Comparison of ENCODE assay signal across 10 mouse cellular contexts in the genomic region with DNA sequence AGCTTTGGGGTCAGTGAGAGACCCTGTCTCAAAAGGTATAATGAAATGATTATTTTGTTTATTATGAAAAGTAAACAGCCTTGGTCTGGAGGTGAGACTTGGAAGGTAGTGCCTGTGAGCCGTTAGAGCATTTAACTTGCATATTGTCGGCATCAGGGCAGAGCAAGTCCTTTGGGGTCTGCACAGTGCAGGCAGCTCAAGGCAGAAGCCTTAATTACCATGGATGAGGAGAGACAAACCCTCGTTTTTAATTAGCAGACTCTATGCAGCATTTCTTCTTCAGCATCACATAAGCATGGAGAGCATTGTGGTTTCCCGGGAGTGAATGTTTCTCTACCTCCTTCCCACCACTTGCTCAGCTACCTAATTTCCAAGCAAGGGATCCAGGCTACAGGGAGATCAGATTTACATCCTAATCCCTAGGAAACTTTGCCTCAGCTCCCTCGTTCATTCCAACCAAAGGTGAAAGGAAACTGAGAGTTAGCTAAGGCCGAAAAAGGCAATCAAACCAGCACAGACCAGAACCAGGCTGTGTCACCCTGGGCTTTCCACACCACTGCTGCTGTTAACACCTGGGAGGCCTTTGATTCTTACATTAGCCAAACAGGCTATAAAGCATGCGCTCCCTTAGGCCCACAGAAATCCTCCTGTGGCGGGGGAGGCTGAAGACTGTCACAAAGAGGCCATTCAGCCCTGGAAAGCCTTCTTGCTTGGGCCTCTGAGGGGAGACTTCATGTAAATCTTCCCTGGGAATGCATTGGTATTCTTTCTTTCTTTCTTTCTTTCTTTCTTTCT.
DNase-seq lines count a peak whose midpoint lies in the region; ATAC-seq lines count a peak whose summit lies in the region.
"Had no signal": no experiment of that assay in that cellular context is flagged by ENCODE, and none has a peak within 500 bp of the region (broad histone marks: within the 10 kb centered on the region; RNA-seq: fewer than 3 reads in every experiment).

No protein-coding gene starts in this region.

- peak; percentile 63; the same call in 1 of the 2 replicates for ATAC-seq in limb, embryonic 15.5 days (ENCODE audit: insufficient number of reproducible peaks, low FRiP score, low TSS enrichment, low read depth)

- WGBS in limb, embryonic 15.5 days, result 29% methylated on average over 8 of the region's 8 CpGs

- H3K4me2 ChIP-seq in limb, embryonic 15.5 days, result no peak overlapping the region
- H3K4me2 ChIP-seq: lung, embryonic 15.5 days had no signal

- no peak overlapping the region for H3K9ac ChIP-seq in limb, embryonic 15.5 days
- H3K9ac ChIP-seq: lung, embryonic 15.5 days had no signal

- no peaks in the 10 kb centered on the region for H3K36me3 ChIP-seq in limb, embryonic 15.5 days
- H3K36me3 ChIP-seq: lung, embryonic 15.5 days had no signal

- no peaks in the 10 kb centered on the region for H3K27me3 ChIP-seq in limb, embryonic 15.5 days
- H3K27me3 ChIP-seq: lung, embryonic 15.5 days had no signal

- DNase-seq in ES-CJ7 (ENCODE audit: low read depth, low spot score) (peak; percentile 9), ZHBTc4 (ENCODE audit: low read depth, low spot score) (peak; percentile 62)
- DNase-seq in kidney, adult 8-10 months, result peak; percentile 17 to 26
- DNase-seq in cerebellum, adult 8-10 months, result no peak
- no peak for DNase-seq in thymus, postnatal 25 days
- no peak for DNase-seq in urinary bladder, postnatal 10 days (ENCODE audit: low spot score)
- DNase-seq: adrenal gland, postnatal 36 days; cerebellum, adult 9-11 months had no signal

- H3K27ac ChIP-seq in limb, embryonic 15.5 days, result peak overlapping the region; percentile 57
- H3K27ac ChIP-seq: lung, embryonic 15.5 days had no signal

- no peaks in the 10 kb centered on the region for H3K9me3 ChIP-seq in limb, embryonic 15.5 days
- H3K9me3 ChIP-seq: lung, embryonic 15.5 days had no signal

- no peak overlapping the region for H3K4me3 ChIP-seq in limb, embryonic 15.5 days
- H3K4me3 ChIP-seq: lung, embryonic 15.5 days had no signal

- no peaks in the 10 kb centered on the region; the same call in 1 of the 2 replicates for H3K4me1 ChIP-seq in limb, embryonic 15.5 days
- H3K4me1 ChIP-seq: lung, embryonic 15.5 days had no signal

Comparison
In these comparisons a context has a peak if more than half of its experiments do, and no peak if none do; other contexts are left out.
1. DNase-seq: peak in ES-CJ7 (single experiment), ZHBTc4 (single experiment) and kidney, adult 8-10 months (2 of 2); none in cerebellum, adult 8-10 months (single experiment), thymus, postnatal 25 days (single experiment) and urinary bladder, postnatal 10 days (single experiment).